Mouse (Mus musculus): ENCODE measurements around the gene Vrk1.

The Vrk1 gene

GRCm38 (mm10) chr12:106010065-106010915, at the start of gene Vrk1:
Gene Vrk1 (plus strand): TSS chr12:106010228.
- peak; percentile 98 for DNase-seq (ENCODE audit: low read depth, low spot score)

DNA sequence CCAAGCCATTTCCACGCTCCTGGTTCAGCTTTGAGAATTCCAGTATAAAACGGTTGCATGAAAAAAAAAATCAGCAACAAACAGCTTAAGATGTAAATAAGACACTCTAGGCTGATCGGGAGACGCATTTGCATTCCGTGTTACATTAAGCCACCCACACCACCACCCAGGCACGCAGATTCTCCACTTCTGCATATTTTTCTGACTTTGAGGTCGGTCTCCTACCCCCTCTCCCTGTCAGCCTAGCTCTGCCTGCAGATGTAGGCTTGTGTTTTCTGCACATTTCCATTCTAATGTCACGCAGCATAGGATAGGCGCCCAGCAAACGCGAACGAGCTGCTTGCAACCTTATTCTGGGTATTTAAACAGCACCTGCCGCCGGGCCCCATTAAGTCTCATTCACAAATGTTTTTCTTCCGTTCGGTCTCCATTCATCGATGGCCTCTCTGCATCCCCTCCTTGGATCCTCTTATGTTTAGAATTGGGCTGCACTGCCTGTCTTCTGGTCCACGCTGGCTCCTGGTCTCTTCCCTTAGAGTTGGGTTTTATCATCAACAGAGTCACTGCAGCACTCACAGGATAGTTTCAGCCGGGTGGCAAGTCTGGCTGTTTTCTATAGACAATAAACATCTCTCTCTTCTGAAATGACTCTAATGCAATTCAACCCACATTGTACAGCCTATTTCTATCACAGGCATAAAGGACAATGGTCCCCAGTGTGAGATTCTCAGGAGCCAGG, 49.3 kb upstream of the Vrk1 start:
- no peak for DNase-seq (ENCODE audit: low read depth, low spot score)

DNA sequence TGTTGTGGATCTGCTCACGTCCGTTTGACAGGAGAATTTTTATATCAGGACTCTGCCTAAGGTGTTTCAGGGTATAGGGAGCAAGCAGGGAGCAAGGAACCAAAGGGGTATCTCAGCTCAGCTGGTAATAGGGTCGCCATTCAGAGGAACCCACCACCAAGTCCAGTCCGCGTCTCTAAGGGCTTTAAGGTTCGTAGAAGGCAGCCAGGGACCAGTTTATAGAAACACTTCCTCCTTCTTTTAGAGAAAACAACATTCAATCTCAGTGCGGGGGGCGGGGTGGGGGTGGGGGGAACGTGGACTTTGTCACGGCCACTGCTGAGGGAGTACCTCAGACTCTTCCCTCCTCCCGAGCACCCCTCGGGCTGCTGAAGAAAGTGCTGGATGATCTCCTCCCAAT, 48.4 kb upstream of the Vrk1 start:
- no peak for DNase-seq (ENCODE audit: low read depth, low spot score)

DNA sequence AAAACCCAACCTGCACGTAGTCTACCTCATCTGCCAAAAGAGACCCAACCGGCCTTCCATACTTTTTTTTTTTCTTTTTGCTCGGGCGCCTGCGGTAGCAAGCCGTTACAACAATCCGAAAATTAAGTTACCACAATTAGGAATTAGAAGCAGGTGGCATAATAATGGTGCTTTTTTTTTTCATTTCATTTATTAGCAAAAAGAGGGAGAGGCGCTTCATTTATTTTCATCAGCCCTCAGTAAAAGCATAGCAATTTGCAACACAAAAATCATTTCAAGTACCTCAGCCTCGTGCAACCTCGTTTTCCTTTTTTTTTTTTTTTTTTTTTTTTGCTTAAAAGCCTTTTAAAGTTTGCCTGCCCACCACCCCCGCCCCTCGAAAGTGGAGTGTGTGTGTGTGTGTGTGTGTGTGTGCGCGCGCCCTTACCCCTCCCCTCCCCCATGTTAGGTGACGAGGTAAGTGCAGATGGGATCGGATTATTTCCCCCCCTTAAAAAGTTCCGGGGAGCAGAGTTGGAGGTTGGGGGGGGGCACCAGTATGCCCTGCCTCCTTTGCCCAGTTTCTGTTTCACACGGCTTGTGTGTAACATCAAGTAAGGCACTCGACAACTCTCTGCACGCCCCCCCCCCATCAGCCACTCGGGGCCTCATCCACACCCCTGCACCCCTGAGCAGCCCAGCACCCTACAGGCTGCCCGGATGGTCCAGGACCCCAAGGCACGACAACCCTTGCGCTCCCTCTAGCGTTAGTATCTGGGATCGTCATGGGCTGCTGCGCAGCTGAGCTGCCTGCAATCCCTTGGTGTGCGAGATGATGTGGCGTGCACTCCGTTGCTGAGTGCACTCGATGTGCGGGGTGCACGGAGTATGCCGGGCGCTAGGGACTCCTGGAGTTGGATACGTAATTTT, 47.7 kb upstream of the Vrk1 start:
- DNase-seq (ENCODE audit: low read depth, low spot score): peak; percentile 90

- no peak for DNase-seq (ENCODE audit: low read depth, low spot score)
These were observed 46.9 kb upstream of the Vrk1 start for GRCm38 (mm10) chr12:105963012-105963572.

- no peak for DNase-seq (ENCODE audit: low read depth, low spot score)
These were observed 43.0 kb upstream of the Vrk1 start for GRCm38 (mm10) chr12:105966887-105967637.

DNA sequence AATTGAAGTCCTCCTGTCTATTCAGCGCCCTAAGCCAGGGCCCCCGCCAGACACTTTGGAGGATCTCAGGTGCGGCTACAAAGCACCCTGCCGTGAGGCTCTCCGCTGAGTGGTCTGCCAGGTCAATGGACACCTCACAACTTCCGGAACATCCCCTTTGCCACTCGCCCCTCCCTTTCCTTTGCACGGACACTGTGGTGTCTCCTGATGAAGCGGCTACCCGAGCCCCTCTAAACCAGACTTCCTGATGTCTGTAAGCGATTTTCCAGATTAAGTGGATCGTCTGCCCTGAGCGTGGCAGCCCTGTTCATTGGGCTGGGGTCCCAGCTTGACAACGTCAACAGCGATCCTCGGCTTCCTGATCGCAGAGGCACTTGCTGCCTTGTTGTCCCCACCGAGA, 42.2 kb upstream of the Vrk1 start:
- DNase-seq (ENCODE audit: low read depth, low spot score): peak; percentile 37

DNA sequence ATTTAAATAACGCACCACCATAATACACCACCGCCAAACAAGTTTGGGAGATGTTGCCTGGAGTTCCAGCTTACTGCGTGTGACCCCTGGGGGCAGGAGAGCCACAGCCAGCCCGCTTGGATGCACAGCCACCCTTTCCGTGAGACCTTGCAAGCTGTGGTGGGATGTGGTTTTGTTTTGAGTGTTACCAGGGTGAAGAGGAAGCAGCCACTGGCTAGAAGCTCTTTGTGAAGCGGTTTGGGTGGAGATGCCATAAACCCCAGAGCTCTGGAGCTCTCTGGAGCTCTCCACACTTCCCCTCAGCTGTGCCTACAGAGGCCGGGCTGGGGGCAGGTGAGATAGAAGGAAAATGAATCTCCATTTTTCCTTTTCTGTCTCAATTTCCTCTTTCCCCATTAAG, 38.8 kb upstream of the Vrk1 start:
- DNase-seq (ENCODE audit: low read depth, low spot score): no peak

DNA sequence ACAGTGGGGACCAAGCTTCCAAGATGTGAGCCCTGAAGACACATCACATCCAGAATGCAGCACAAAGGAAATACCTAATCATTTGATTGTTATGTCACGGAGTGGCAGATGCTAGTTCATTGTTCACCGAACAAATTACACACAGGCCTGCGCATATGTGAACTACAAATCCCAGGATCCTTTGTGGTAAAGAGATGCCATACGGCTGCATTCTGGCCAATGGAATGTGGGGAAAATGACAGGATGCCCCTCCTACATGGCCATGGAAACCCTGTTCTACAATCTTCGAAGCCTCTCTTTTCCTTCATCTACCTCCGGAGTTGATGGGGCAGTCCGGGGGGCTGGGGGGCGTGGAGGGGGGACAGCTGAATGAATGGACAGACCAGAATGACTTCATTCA, 37.4 kb upstream of the Vrk1 start:
- DNase-seq (ENCODE audit: low read depth, low spot score): peak; percentile 57

DNA sequence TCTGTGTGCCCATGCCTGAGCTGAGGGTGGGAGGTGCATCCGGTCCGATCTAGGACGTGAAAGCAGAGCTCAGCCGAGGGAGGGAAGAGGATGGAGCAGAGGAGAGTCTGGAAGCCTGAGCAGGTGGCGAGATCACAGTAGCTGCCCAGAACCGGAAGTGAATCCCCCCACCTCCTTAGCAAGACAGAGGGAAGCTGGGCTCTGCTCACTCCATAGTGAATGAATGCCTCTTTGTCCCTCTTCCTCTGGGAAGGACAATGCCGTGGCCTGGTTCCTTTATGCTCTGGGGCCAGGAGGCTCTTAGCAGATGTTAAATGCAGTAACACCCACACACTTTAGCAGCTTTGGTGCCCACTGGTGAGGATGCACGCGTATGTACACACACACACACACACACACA, 36.3 kb upstream of the Vrk1 start:
- no peak for DNase-seq (ENCODE audit: low read depth, low spot score)

GRCm38 (mm10) chr12:105974107-105974506, 35.9 kb upstream of the Vrk1 start:
- no peak for DNase-seq (ENCODE audit: low read depth, low spot score)

- DNase-seq (ENCODE audit: low read depth, low spot score): peak; percentile 80
These were observed 28.7 kb upstream of the Vrk1 start for GRCm38 (mm10) chr12:105981121-105981973.

DNA sequence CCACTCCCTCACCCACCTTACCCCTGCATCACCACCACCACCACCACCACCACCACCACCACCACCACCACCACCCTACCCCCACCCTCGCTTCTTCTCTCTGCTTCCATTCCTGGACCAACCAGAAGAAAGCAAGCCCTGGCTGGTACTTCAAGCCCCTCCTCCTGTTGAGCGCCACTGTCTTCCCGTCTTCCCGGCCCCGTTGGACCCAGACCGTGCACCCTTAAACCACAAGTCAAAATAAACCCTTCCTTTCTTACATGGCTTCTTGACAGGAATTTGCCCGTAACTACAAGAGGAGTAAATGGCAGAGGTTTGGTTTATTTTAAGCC, 28.1 kb upstream of the Vrk1 start:
- peak; percentile 57 for DNase-seq (ENCODE audit: low read depth, low spot score)

- no peak for DNase-seq (ENCODE audit: low read depth, low spot score)
These were observed 27.4 kb upstream of the Vrk1 start for GRCm38 (mm10) chr12:105982598-105982997.

DNA sequence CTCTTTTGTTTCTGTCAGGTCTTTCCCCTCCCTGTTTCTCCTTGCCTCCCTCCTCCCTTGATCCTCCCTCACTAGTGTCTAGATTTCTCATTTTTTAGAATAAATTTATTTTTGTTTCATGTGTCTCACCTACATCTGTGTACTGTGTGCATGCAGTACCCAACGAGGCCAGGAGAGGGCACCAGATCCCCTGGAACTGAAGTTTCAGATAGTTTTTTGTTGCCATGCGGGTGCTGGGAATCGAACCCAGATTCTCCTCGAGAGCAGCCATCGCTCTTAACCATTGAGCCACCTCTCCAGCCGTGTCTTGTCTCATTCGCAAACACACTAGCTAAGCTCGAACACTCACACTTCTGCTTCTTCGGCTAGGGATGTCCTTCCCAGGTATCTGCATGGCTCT, 26.5 kb upstream of the Vrk1 start:
- peak; percentile 37 for DNase-seq (ENCODE audit: low read depth, low spot score)

DNA sequence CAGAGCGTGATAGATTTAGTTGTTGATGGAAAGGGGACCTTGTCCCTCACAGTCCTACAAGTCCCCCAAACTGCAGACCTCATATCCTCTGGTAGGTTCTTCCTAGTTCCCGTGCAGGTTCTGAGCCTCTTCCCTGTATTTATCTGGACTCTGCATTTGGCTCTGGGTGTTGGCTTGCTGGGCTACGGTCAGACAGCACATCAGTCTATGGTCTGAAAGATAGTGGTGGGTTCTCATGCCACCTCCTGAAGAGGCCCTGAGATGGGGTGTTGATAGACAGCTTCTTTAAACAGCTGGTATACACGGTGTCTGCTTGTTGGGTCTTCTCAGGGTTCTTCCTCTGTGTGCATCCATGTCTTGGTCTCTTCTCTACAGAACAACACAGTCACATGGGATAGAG, 21.6 kb upstream of the Vrk1 start:
- no peak for DNase-seq (ENCODE audit: low read depth, low spot score)

DNA sequence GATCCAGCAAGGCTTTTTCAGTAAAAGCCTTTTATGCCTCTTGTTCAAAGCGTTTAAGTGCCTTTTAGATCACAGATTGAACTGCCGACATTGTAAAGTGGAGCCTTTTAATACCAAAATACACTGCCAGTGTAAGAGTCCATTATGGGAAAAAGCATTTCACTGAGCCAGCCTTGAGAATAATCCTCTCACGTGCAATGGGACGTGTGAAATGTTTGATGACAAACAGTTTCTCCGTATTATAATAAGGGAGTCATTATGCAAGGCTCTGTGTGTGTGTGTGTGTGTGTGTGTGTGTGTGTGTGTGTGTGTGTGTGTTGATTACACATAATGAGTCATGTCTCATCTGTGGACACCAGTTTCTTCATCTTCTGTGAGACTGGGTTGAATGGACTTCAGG, 17.3 kb upstream of the Vrk1 start:
- no peak for DNase-seq (ENCODE audit: low read depth, low spot score)

DNA sequence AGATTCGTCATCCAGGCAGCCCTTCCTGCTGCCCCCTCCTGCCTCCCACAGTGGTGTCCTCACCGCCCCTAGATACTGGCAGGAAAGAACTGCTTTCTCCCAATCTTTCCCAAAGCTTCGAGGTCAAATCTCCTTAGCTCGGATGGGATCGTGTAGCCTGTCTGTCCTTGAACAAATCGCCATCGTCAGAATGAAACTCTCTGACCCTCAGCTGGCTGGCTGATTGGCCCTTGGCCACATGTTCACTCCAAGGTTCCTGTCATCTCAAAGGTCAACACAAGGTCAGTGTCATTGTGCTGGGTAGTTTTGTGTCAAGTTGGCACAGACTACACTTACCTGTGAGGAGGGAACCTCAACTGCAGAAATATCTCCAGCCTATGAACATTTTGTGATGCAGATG, 16.7 kb upstream of the Vrk1 start:
- DNase-seq (ENCODE audit: low read depth, low spot score): no peak

DNA sequence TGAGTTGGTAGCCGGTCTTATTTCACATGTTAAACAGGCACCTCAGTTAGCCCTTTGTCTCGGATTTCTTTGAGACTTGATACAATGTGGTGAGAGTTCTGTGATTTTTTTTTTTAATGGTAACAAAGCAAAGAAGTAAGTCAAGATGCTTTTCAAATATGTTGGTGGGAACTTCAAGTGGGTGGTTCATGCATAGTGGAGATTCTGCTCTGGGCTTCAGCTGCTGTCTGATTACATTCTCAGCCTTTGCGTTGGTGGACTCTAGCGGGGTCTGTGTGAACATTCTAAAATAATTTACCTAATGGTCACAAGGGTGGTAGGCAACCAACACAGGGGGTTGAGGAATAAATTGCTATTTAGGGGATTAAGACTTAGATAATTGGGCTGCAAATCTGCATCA, 14.1 kb upstream of the Vrk1 start:
- DNase-seq (ENCODE audit: low read depth, low spot score): no peak
